Mouse (Mus musculus): ENCODE data around the gene Ugt1a5. TPM values are rescaled to one million over a fixed set of nuclear protein-coding genes. Genes with fewer than 3 reads are reported as not detected.
"Not testable (repeated sequence)": the region's sequence is repeated elsewhere in the genome, so short reads cannot be mapped to it uniquely, and the experiment has no call there.

Ugt1a5 gene
- not detected in 2 replicates for polyA plus RNA-seq (2014; fragmentation: Nextera tagmentation; extraction: Ambion mirVana)

GRCm38 (mm10) chr1:88165711-88166110 lies at the start of gene Ugt1a5:
TSS of gene Ugt1a5 (plus strand) at chr1:88166012.
- no peak for DNase-seq (ENCODE audit: low spot score)
- no peaks in the 10 kb centered on the region for H3K9me3 ChIP-seq (ENCODE audit: control insufficient read depth, low read length)
- H3K4me2 ChIP-seq, result no peak within 1 kb of the TSS
- no peak for ATAC-seq (replicated peaks; ENCODE audit: low FRiP score)
- no peaks in the 10 kb centered on the region for H3K27me3 ChIP-seq (replicated peaks; ENCODE audit: control insufficient read depth, insufficient read depth, low read length)
- no peaks in the 10 kb centered on the region for H3K36me3 ChIP-seq (ENCODE audit: control insufficient read depth, insufficient read depth, low read length)
- H3K4me3 ChIP-seq (ENCODE audit: low read depth, low read length), result no peak within 1 kb of the TSS
- no peak within 1 kb of the TSS for H3K9ac ChIP-seq (ENCODE audit: low read depth, low read length)
- H3K27ac ChIP-seq (ENCODE audit: low read depth, low read length), result no peak within 1 kb of the TSS
- H3K4me1 ChIP-seq (replicated peaks; ENCODE audit: control insufficient read depth, insufficient read depth, low read length), result no peaks in the 10 kb centered on the region
- 70% methylated on average over 5 of the region's 5 CpGs for WGBS

DNA sequence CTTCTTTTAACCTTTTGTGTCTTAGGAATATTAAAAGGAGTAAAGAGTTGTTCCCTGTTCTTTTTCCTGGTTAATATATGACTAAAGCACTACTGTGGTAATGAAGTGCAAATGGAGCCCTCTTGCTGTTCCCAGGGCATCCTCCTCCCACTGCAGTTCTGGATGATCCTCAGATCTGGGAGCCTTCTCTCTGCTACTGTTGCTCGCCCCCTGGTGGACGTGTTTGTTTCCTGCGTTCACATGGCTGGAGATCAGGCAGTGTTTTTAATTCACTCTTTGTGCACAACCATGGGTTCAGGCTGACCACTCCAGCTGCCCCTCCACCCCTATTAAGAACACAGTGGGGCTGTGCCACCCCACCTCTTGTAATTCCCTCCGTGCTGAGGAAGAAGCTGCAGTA lies 45.3 kb upstream of the Ugt1a5 start:
- not testable (repeated sequence) for H3K4me2 ChIP-seq; H3K9ac ChIP-seq (ENCODE audit: low read depth, low read length); ATAC-seq (replicated peaks; ENCODE audit: low FRiP score); H3K9me3 ChIP-seq (ENCODE audit: control insufficient read depth, low read length); H3K27me3 ChIP-seq (replicated peaks; ENCODE audit: control insufficient read depth, insufficient read depth, low read length); H3K36me3 ChIP-seq (ENCODE audit: control insufficient read depth, insufficient read depth, low read length); H3K4me1 ChIP-seq (replicated peaks; ENCODE audit: control insufficient read depth, insufficient read depth, low read length); DNase-seq (ENCODE audit: low spot score); H3K27ac ChIP-seq (ENCODE audit: low read depth, low read length); H3K4me3 ChIP-seq (ENCODE audit: low read depth, low read length)
- 5% methylated on average over 4 of the region's 4 CpGs for WGBS

DNA sequence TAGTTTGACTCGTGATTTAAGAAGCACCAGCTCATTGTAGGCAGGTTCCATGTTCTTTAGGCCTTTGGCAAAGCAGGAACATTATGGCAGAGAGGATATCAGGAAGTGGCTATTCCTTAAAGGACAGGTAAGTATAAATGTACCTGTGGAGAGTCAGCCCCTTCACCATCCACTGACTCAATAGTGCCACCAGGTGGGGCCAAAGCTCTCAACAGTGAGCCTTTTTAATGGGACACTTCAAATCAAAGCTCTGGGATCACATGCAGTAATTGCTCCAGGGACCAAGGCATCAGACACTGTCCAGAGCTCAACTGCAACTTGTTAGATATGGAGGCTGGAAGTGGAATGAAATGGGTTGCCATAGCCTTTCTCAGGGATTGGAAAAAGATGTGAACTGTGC lies 44.3 kb upstream of the Ugt1a5 start:
- no CpG with 5 or more reads among the region's 1 CpGs for WGBS
- DNase-seq (ENCODE audit: low spot score); H3K9ac ChIP-seq (ENCODE audit: low read depth, low read length): not testable (repeated sequence)

GRCm38 (mm10) chr1:88125827-88126360 lies 39.9 kb upstream of the Ugt1a5 start:
- H3K4me2 ChIP-seq; ATAC-seq (replicated peaks; ENCODE audit: low FRiP score); H3K9ac ChIP-seq (ENCODE audit: low read depth, low read length); H3K27me3 ChIP-seq (replicated peaks; ENCODE audit: control insufficient read depth, insufficient read depth, low read length); H3K4me1 ChIP-seq (replicated peaks; ENCODE audit: control insufficient read depth, insufficient read depth, low read length); DNase-seq (ENCODE audit: low spot score); H3K27ac ChIP-seq (ENCODE audit: low read depth, low read length); H3K4me3 ChIP-seq (ENCODE audit: low read depth, low read length); H3K36me3 ChIP-seq (ENCODE audit: control insufficient read depth, insufficient read depth, low read length); H3K9me3 ChIP-seq (ENCODE audit: control insufficient read depth, low read length): not testable (repeated sequence)
- WGBS, result 76% methylated on average over 4 of the region's 4 CpGs

More for the DNA sequence above, 44.3 kb upstream of the Ugt1a5 start:
- not testable (repeated sequence) for H3K36me3 ChIP-seq (ENCODE audit: control insufficient read depth, insufficient read depth, low read length); H3K27me3 ChIP-seq (replicated peaks; ENCODE audit: control insufficient read depth, insufficient read depth, low read length); H3K4me2 ChIP-seq; H3K4me1 ChIP-seq (replicated peaks; ENCODE audit: control insufficient read depth, insufficient read depth, low read length); H3K9me3 ChIP-seq (ENCODE audit: control insufficient read depth, low read length); H3K27ac ChIP-seq (ENCODE audit: low read depth, low read length); ATAC-seq (replicated peaks; ENCODE audit: low FRiP score); H3K4me3 ChIP-seq (ENCODE audit: low read depth, low read length)

GRCm38 (mm10) chr1:88129091-88129490 lies 36.7 kb upstream of the Ugt1a5 start:
- WGBS, result 69% methylated on average over 2 of the region's 2 CpGs
- not testable (repeated sequence) for H3K36me3 ChIP-seq (ENCODE audit: control insufficient read depth, insufficient read depth, low read length); H3K9me3 ChIP-seq (ENCODE audit: control insufficient read depth, low read length); H3K4me2 ChIP-seq; ATAC-seq (replicated peaks; ENCODE audit: low FRiP score); DNase-seq (ENCODE audit: low spot score); H3K4me3 ChIP-seq (ENCODE audit: low read depth, low read length); H3K4me1 ChIP-seq (replicated peaks; ENCODE audit: control insufficient read depth, insufficient read depth, low read length); H3K27me3 ChIP-seq (replicated peaks; ENCODE audit: control insufficient read depth, insufficient read depth, low read length); H3K9ac ChIP-seq (ENCODE audit: low read depth, low read length); H3K27ac ChIP-seq (ENCODE audit: low read depth, low read length)

DNA sequence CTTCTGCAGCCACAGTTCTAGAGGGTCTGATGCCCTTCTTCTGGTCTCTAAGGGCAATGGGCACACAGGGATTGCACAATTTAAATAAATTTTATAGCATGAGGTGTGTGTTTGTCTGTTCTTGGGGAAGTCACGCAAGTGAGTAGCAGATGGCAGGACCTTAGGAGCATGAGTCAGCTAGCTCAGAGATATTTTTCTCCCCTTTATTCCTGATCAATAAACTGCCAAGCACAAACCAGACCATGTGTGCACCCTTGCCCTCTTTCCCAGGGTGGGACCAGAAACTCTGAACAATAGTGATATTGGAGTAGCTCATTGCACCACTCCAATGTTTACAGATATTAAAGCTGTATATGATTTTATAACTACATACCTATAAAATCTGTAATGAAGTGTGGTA lies 35.6 kb upstream of the Ugt1a5 start:
- 90% methylated on average over 1 of the region's 1 CpGs for WGBS
- not testable (repeated sequence) for H3K9ac ChIP-seq (ENCODE audit: low read depth, low read length); H3K4me1 ChIP-seq (replicated peaks; ENCODE audit: control insufficient read depth, insufficient read depth, low read length); DNase-seq (ENCODE audit: low spot score); H3K4me3 ChIP-seq (ENCODE audit: low read depth, low read length); H3K9me3 ChIP-seq (ENCODE audit: control insufficient read depth, low read length); H3K4me2 ChIP-seq; ATAC-seq (replicated peaks; ENCODE audit: low FRiP score); H3K36me3 ChIP-seq (ENCODE audit: control insufficient read depth, insufficient read depth, low read length); H3K27ac ChIP-seq (ENCODE audit: low read depth, low read length); H3K27me3 ChIP-seq (replicated peaks; ENCODE audit: control insufficient read depth, insufficient read depth, low read length)

GRCm38 (mm10) chr1:88133908-88134456 lies 31.8 kb upstream of the Ugt1a5 start:
- DNase-seq (ENCODE audit: low spot score) (no peak), ATAC-seq (replicated peaks; ENCODE audit: low FRiP score) (no peak)
- Histone ChIP-seq H3K9ac (ENCODE audit: low read depth, low read length) (no peak overlapping the region), H3K4me3 (ENCODE audit: low read depth, low read length) (no peak overlapping the region), H3K27me3 (replicated peaks; ENCODE audit: control insufficient read depth, insufficient read depth, low read length) (no peaks in the 10 kb centered on the region), H3K36me3 (ENCODE audit: control insufficient read depth, insufficient read depth, low read length) (no peaks in the 10 kb centered on the region), H3K9me3 (ENCODE audit: control insufficient read depth, low read length) (no peaks in the 10 kb centered on the region), H3K27ac (ENCODE audit: low read depth, low read length) (no peak overlapping the region), H3K4me1 (replicated peaks; ENCODE audit: control insufficient read depth, insufficient read depth, low read length) (0 out of 2 replicates have a peak, but pooled peaks cover 2% of the 10 kb centered on the region), H3K4me2 (no peak overlapping the region)
- WGBS, result 69% methylated on average over 3 of the region's 3 CpGs

GRCm38 (mm10) chr1:88134457-88135011 lies 31.3 kb upstream of the Ugt1a5 start, which contains the start of gene Ugt1a6a:
TSS of gene Ugt1a6a (plus strand) at chr1:88134809.
- ATAC-seq (replicated peaks; ENCODE audit: low FRiP score); H3K4me2 ChIP-seq; H3K27ac ChIP-seq (ENCODE audit: low read depth, low read length); H3K4me1 ChIP-seq (replicated peaks; ENCODE audit: control insufficient read depth, insufficient read depth, low read length); H3K27me3 ChIP-seq (replicated peaks; ENCODE audit: control insufficient read depth, insufficient read depth, low read length); H3K4me3 ChIP-seq (ENCODE audit: low read depth, low read length); DNase-seq (ENCODE audit: low spot score); H3K36me3 ChIP-seq (ENCODE audit: control insufficient read depth, insufficient read depth, low read length); H3K9me3 ChIP-seq (ENCODE audit: control insufficient read depth, low read length); H3K9ac ChIP-seq (ENCODE audit: low read depth, low read length): not testable (repeated sequence)
- WGBS, result 36% methylated on average over 5 of the region's 5 CpGs
